Mouse (Mus musculus) kidney, adult 2 months (tissue): ENCODE results near the gene Kbtbd4. TPM values are rescaled to one million over a fixed set of nuclear protein-coding genes. Genes with fewer than 3 reads are reported as not detected.

ENCODE experiments used
- DNase-seq: peaks from one replicate; pipeline ENCODE4 v3.0.0; 2021
- H3K27ac ChIP-seq: fragments of 200-500 bp; 2 replicates; pipeline ENCODE4 v1.5.1; 2012; ENCODE audit warnings: low read depth, low read length, control low read depth, inconsistent platforms; ENCODE audit not compliant: insufficient read depth
- H3K27me3 ChIP-seq: fragments of 200-500 bp; replicated peaks from 2 replicates; pipeline ENCODE4 v1.6.1; 2012; ENCODE audit warnings: mild to moderate bottlenecking, moderate library complexity, low read length, inconsistent platforms; ENCODE audit not compliant: control insufficient read depth, insufficient read depth
- H3K36me3 ChIP-seq: fragments of 200-500 bp; 2 replicates; pipeline ENCODE4 v1.6.1; 2012; ENCODE audit warnings: mild to moderate bottlenecking, moderate library complexity, low read length, inconsistent platforms; ENCODE audit not compliant: control insufficient read depth, insufficient read depth
- H3K4me1 ChIP-seq: fragments of 200-500 bp; 2 replicates; pipeline ENCODE4 v1.6.1; 2011; ENCODE audit warnings: low read length; ENCODE audit not compliant: control insufficient read depth, insufficient read depth
- H3K4me3 ChIP-seq: fragments of 200-500 bp; 2 replicates; pipeline ENCODE4 v1.5.1; 2011; ENCODE audit warnings: mild to moderate bottlenecking, low read depth, low read length, control low read depth; ENCODE audit not compliant: insufficient read depth
- CTCF ChIP-seq: fragments of 200-500 bp; conservative IDR thresholded peaks from 2 replicates; pipeline ENCODE4 v1.5.1; 2011; ENCODE audit warnings: low read depth, mild to moderate bottlenecking, control low read depth, low read length, moderate library complexity, mixed read lengths; ENCODE audit not compliant: insufficient read depth, insufficient read length
- POLR2A ChIP-seq: fragments of 200-500 bp; IDR thresholded peaks from one replicate; pipeline ENCODE4 v1.6.1; 2011; ENCODE audit warnings: low read depth, low read length, control low read depth
- WGBS: fragments of 180-500 bp; shearing (Covaris S2); methylation state at CpG from one replicate; pipeline ENCODE4 v1.1.7; 2018; 5-methylcytosine and 5-hydroxymethylcytosine counted together
- polyA plus RNA-seq: library from polyadenylated mRNA; depleted of rRNA; stranded (reverse); fragments of >200 nt; gene quantifications from 2 replicates; pipeline ENCODE4 v1.2.3, GENCODE M21; 2012

The Kbtbd4 gene
- polyA plus RNA-seq, 1 experiment = 19.0 TPM

DNA sequence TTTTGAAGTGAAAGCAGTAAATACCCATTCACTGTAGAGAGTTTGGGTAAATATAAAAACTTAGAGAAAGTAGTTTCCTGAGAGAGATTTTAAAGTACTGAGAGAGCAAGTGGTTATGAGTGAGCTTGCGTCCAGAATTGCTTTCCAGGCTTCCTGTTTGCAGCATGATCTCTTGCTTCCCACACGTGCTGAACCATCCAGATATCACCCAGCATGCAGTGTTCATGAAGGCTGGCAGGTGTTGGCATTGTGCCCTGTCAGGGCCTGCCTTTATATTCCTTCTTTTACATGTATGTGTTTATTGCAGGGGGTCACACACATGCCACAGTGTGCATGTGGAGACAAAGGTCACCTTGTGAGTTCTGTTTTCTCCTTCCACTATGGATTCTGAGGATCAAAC lies 29.3 kb upstream of the Kbtbd4 start:
- TF ChIP-seq CTCF (no peak), POLR2A (no peak)
- H3K4me3 ChIP-seq = no peak overlapping the region
- H3K36me3 ChIP-seq = no peaks in the 10 kb centered on the region
- H3K4me1 ChIP-seq = no peaks in the 10 kb centered on the region
- H3K27me3 ChIP-seq = no peaks in the 10 kb centered on the region
- no peak overlapping the region for H3K27ac ChIP-seq
- no peak for DNase-seq
- 68% methylated on average over 2 of the region's 2 CpGs for WGBS

DNA sequence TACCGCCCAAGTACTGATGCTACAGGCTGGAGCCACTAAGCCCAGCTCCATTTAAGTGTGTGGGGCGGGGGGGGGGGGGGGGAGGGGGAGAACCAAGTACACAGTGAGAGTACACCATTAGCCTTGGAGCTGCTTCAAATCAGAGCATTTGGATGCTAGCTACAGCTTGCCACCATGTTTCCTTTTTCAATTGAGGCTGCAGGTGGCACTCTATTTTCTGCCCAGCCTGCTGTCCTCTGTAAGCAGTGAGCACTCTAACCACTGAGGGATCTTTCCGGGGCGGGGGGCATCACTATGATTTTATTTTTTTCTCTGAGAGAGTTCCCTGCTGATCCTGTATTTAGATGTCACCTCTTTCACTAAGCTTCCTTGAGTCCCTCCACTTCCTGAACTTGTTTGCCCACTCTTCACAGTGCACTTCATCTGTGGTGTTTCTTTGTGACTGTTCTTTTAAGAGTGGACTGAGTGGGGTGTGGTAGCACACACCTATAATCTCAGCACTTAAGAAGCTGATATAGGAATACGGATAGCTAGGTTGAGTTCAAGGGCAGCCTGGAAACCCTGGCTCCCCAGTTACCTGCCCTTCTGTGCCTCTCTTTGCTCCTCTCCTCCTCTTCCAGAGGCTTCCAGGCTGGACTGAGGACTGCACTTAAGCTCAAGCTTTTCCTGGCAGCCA lies 26.8 kb upstream of the Kbtbd4 start:
- Histone ChIP-seq H3K27ac (no peak overlapping the region), H3K4me1 (no peaks in the 10 kb centered on the region), H3K27me3 (no peaks in the 10 kb centered on the region), H3K36me3 (no peaks in the 10 kb centered on the region), H3K4me3 (no peak overlapping the region)
- DNase-seq = no peak
- TF ChIP-seq CTCF (no peak), POLR2A (no peak)
- 63% methylated on average over 5 of the region's 5 CpGs for WGBS

DNA sequence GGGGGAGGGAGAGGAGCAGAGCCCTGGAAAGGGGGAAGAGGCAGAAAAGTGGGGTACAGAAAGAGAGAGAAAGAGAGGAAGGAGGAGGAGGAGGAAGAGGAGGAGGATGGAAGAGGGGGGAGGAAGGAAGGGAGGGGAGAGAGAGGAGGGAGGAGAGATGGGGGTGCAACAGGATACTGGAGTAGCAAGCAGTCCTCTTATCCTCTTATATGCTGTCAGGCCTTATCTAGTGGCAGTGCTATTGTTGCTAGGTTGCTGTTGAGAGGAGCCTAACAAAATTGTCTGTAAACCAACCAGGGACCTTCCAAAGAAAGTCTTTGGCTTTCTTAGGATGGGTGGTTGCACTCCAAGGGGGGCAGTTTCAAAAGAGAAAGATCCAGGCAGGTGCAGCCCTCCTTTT lies 25.1 kb upstream of the Kbtbd4 start:
- Histone ChIP-seq H3K4me1 (no peaks in the 10 kb centered on the region), H3K27me3 (no peaks in the 10 kb centered on the region), H3K4me3 (no peak overlapping the region), H3K36me3 (no peaks in the 10 kb centered on the region), H3K27ac (no peak overlapping the region)
- DNase-seq = no peak
- TF ChIP-seq POLR2A (no peak), CTCF (no peak)

DNA sequence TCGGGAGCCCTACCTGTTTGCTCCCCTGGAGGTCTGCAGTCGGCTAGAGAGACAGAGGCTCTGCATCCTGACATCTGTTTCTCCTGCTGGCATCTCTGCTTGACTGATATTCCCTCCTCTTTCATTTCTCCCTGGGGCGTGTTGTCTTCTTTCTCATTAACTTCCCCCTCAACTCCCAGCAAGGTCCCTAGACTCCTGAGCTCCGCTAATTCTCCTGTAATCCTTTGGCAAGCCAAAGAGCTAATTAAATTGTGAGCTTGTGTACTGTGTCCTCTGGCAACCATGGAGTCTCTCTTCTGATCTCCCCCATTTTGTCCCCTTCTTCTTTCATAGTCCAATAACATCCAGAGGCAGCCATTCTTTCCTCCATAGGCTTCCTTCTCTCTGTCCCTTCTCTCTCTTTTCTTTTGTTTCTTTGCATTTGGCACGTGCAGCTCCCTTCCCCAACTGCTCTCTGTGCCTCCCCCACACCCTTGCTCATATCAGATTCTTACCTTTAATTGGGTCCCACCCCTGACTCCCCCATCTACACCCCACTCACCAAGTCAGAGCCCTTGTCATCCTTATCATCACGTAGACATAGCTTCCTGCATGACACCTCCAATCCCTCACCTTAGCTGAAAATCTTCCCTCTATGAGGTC lies 24.3 kb upstream of the Kbtbd4 start:
- no peak for DNase-seq
- WGBS = 36% methylated on average over 6 of the region's 6 CpGs
- Histone ChIP-seq H3K27me3 (no peaks in the 10 kb centered on the region), H3K4me3 (no peak overlapping the region), H3K36me3 (no peaks in the 10 kb centered on the region), H3K4me1 (no peaks in the 10 kb centered on the region), H3K27ac (no peak overlapping the region)
- no peak for TF ChIP-seq CTCF
- no peak for TF ChIP-seq POLR2A

DNA sequence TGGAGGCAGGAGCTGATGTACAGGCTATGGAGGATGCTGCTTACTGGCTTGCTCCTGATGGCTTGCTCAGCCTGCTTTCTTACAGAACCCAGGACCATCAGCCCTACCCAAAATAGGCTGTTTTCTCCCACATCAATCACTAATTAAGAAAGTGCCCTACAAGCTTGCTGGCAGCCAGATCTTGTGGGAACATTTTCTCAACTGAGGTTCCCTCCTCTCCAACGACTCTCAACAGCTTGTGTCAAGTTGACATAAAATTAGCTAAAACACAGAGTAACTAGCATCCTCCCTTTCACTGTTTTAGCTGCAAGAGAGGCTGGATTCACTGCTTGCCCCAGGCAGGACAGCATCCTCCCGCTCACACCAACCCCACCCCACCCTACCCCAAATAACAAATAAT lies 22.7 kb upstream of the Kbtbd4 start:
- Histone ChIP-seq H3K27ac (no peak overlapping the region), H3K36me3 (no peaks in the 10 kb centered on the region), H3K4me3 (no peak overlapping the region), H3K4me1 (no peaks in the 10 kb centered on the region), H3K27me3 (0 out of 2 replicates have a peak, but pooled peaks cover 1% of the 10 kb centered on the region)
- DNase-seq = no peak
- TF ChIP-seq POLR2A = no peak
- TF ChIP-seq CTCF = no peak
- WGBS = 74% methylated on average over 2 of the region's 2 CpGs

DNA sequence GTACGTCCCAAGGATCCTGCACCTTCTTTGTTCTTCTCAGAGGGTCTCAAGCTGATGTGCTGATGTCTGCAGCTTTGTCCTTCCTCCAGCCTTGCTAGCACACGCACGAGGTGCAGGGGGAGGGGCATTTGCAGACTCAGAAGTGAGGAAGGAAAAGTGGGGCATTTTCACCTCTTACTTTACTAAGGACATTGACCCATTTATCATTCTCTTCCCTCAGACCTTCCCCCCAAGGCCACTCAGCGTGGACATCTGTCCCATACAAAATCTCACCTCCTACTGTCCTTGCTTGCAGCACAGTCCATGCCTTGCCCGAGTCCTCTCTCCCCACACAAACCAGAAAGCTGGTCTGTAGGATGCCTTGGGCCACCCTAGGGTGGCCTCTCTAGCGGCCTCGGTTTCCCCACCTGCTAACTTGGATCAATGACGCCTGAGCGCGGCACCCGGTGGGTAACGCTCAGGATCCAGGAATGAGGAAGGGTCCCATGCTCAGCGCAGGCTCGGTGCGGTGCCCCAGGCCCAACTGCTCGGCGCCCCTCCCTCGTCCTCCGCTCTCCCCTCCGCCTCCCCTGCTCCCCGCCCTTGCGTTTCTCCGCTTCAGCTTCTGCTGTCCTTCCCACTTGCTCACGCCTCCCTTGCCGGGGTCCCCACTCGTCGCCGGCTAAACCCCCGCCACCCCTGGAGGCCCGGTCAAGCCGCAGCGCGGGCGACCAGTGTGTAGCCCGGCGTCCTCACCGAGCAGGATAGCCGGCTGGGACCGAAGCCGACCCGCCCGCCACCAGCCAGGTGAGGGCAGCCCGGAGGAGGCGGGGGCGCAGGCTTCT lies 19.1 kb upstream of the Kbtbd4 start, which contains the start of gene C1qtnf4:
Gene C1qtnf4, plus strand, starts transcription at position 643 of the 824 bp plus-strand sequence.
- Histone ChIP-seq H3K4me1 (no peaks in the 10 kb centered on the region), H3K36me3 (no peaks in the 10 kb centered on the region), H3K27ac (no peak within 1 kb of the TSS), H3K27me3 (0 out of 2 replicates have a peak, but pooled peaks cover 1% of the 10 kb centered on the region), H3K4me3 (peak within 1 kb of the TSS; percentile 7; the same call in 1 of the 2 replicates)
- no peak for TF ChIP-seq POLR2A
- no peak for TF ChIP-seq CTCF
- no peak for DNase-seq
- WGBS = 3% methylated on average over 45 of the region's 45 CpGs

DNA sequence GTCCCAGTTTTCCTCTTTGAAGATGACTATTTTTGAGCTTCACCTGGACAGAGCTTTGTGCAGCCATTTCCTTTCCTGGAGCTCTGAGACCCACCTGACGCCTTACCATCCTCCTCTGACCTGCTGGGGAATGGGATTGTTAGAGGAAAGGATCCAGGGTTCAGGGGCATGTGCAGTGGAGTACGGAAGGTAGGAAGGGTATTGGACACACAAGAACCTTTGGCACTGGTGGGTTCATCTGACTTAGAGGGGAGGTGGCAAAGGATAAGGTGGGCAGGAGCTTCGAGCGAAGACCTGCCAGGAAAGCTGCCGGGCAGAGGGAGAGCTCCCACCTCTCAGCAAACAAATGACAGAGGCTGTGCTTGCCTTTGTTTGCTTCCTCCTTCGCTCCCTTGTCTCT lies 18.1 kb upstream of the Kbtbd4 start:
- TF ChIP-seq CTCF (no peak), POLR2A (no peak)
- no peaks in the 10 kb centered on the region for H3K36me3 ChIP-seq
- H3K4me3 ChIP-seq = no peak overlapping the region

More for the DNA sequence above, 18.1 kb upstream of the Kbtbd4 start:
- Histone ChIP-seq H3K27ac (no peak overlapping the region), H3K27me3 (0 out of 2 replicates have a peak, but pooled peaks cover 1% of the 10 kb centered on the region), H3K4me1 (no peaks in the 10 kb centered on the region)
- no peak for DNase-seq
- 54% methylated on average over 6 of the region's 6 CpGs for WGBS
